In genomic region chr17:27685550-27685913, GRCm38 (mm10) we compare ENCODE assay signal across 9 mouse cellular contexts. TPM values are rescaled to one million over a fixed set of nuclear protein-coding genes. Genes with fewer than 3 reads are reported as not detected.
DNase-seq lines count a peak whose midpoint lies in the region; ATAC-seq and TF ChIP-seq lines count a peak whose summit lies in the region.
"Had no signal": no experiment of that assay in that cellular context is flagged by ENCODE, and none has a peak within 500 bp of the region (broad histone marks: within the 10 kb centered on the region; RNA-seq: fewer than 3 reads in every experiment).

No protein-coding gene starts in this region.

- H3K9me3 ChIP-seq in forebrain, embryonic 12.5 days, result no peaks in the 10 kb centered on the region
- no peaks in the 10 kb centered on the region for H3K9me3 ChIP-seq in limb, embryonic 11.5 days (ENCODE audit: control insufficient read depth, low read length)
- H3K9me3 ChIP-seq in neural tube, embryonic 15.5 days (replicated peaks), result no peaks in the 10 kb centered on the region

- peaks cover 50% of the 10 kb centered on the region for H3K27me3 ChIP-seq in forebrain, embryonic 12.5 days
- H3K27me3 ChIP-seq in limb, embryonic 11.5 days (ENCODE audit: control insufficient read depth, insufficient read depth, low read length), result peaks cover 18% of the 10 kb centered on the region
- H3K27me3 ChIP-seq in neural tube, embryonic 15.5 days (replicated peaks), result no peaks in the 10 kb centered on the region

- 4% methylated on average over 11 of the region's 11 CpGs for WGBS in forebrain, embryonic 12.5 days
- 3% methylated on average over 11 of the region's 11 CpGs for WGBS in limb, embryonic 11.5 days
- WGBS in neural tube, embryonic 15.5 days, result under 1% methylated on average over 11 of the region's 11 CpGs

- peak overlapping the region; percentile 97 for H3K4me2 ChIP-seq in forebrain, embryonic 12.5 days
- H3K4me2 ChIP-seq in limb, embryonic 11.5 days (ENCODE audit: low read depth, severe bottlenecking), result peak overlapping the region; percentile 87
- H3K4me2 ChIP-seq in neural tube, embryonic 15.5 days, result peak overlapping the region; percentile 97

- peak; percentile 40 for ATAC-seq in forebrain, embryonic 12.5 days (ENCODE audit: low FRiP score)
- no peak for ATAC-seq in limb, embryonic 11.5 days (ENCODE audit: insufficient number of reproducible peaks, low FRiP score, low TSS enrichment, low read depth)
- peak; percentile 62 for ATAC-seq in neural tube, embryonic 15.5 days (ENCODE audit: low FRiP score)
- ATAC-seq in megakaryocyte-erythroid progenitor cell, adult 5-6 weeks (replicated peaks; ENCODE audit: low FRiP score, low TSS enrichment, poor library complexity, severe bottlenecking), result no peak

- H3K27ac ChIP-seq in layer of hippocampus, adult 2 months, result peak overlapping the region; percentile 97
- H3K27ac ChIP-seq in forebrain, embryonic 12.5 days, result no peak overlapping the region
- H3K27ac ChIP-seq in limb, embryonic 11.5 days (replicated peaks; ENCODE audit: low read depth, low read length), result no peak overlapping the region
- H3K27ac ChIP-seq in neural tube, embryonic 15.5 days (replicated peaks), result peak overlapping the region; percentile 61; the same call in 1 of the 2 replicates

- H3K36me3 ChIP-seq in forebrain, embryonic 12.5 days (replicated peaks), result no peaks in the 10 kb centered on the region
- H3K36me3 ChIP-seq in limb, embryonic 11.5 days (ENCODE audit: control insufficient read depth, insufficient read depth, low read length), result no peaks in the 10 kb centered on the region
- H3K36me3 ChIP-seq in neural tube, embryonic 15.5 days, result no peaks in the 10 kb centered on the region

- H3K4me1 ChIP-seq in forebrain, embryonic 12.5 days, result peaks cover 17% of the 10 kb centered on the region
- H3K4me1 ChIP-seq in limb, embryonic 11.5 days (ENCODE audit: control insufficient read depth, insufficient read depth, low read length), result peaks cover 11% of the 10 kb centered on the region
- H3K4me1 ChIP-seq in neural tube, embryonic 15.5 days, result peaks cover 27% of the 10 kb centered on the region

- H3K9ac ChIP-seq in forebrain, embryonic 12.5 days, result peak overlapping the region; percentile 65
- peak overlapping the region; percentile 27 for H3K9ac ChIP-seq in limb, embryonic 11.5 days (ENCODE audit: low read length)
- H3K9ac ChIP-seq in neural tube, embryonic 15.5 days (replicated peaks), result peak overlapping the region; percentile 84

- peak overlapping the region; percentile 75 for H3K4me3 ChIP-seq in layer of hippocampus, adult 2 months
- H3K4me3 ChIP-seq in forebrain, embryonic 12.5 days (replicated peaks), result peak overlapping the region; percentile 54
- H3K4me3 ChIP-seq in limb, embryonic 11.5 days (ENCODE audit: low read depth, low read length), result peak overlapping the region; percentile 42
- peak overlapping the region; percentile 65 for H3K4me3 ChIP-seq in neural tube, embryonic 15.5 days (replicated peaks)

- no peak for TF ChIP-seq CTCF in layer of hippocampus, adult 2 months (conservative IDR thresholded peaks at IDR 0.05)

- no peak for DNase-seq in layer of hippocampus, adult 2 months (ENCODE audit: low spot score in 2 of 2)
- DNase-seq in layer of hippocampus, adult 9-10 months (ENCODE audit: low spot score), result no peak
- DNase-seq in limb, embryonic 11.5 days (ENCODE audit: low spot score), result no peak
- no peak for DNase-seq in adrenal gland, postnatal 14 days
- no peak for DNase-seq in thymus, postnatal 0 days (ENCODE audit: low spot score)

RNA-seq across cellular contexts. Expression of gene Pacsin1, which starts 30.2 kb away (rescaled TPM):
- 100 to 1,000 TPM; 321 to 335 TPM for total RNA-seq in layer of hippocampus, adult 2 months (2021)
- 9.0 and 12.7 TPM in 2 replicates for polyA plus RNA-seq in forebrain, embryonic 12.5 days (2016; fragmentation: Nextera tagmentation; extraction: Ambion mirVana)
- 5.6 and 6.5 TPM in 2 replicates for polyA plus RNA-seq in limb, embryonic 11.5 days (2014; fragmentation: Nextera tagmentation; extraction: Ambion mirVana)
- polyA plus RNA-seq in neural tube, embryonic 15.5 days (2015; fragmentation: Nextera tagmentation; extraction: Ambion mirVana), result 62.6 and 66.7 TPM in 2 replicates
- 0.64 TPM in 1 of 2 replicates, not detected in the other for total RNA-seq in megakaryocyte-erythroid progenitor cell, adult 5-6 weeks (2014; fragmentation: Nextera tagmentation)
- total RNA-seq in megakaryocyte-erythroid progenitor cell, adult 5-6 weeks (2017), result 0.11 TPM in 1 of 2 replicates, not detected in the other
- 4.5 and 6.0 TPM in 2 replicates for total RNA-seq in adrenal gland, postnatal 14 days (2021)
- polyA plus RNA-seq in thymus, postnatal 0 days (2015; fragmentation: Nextera tagmentation; extraction: Ambion mirVana), result 19.8 and 20.1 TPM in 2 replicates
- total RNA-seq: common myeloid progenitor, adult 5-6 weeks had no signal

RNA-seq across cellular contexts. Expression of gene Spdef, which starts 43.2 kb away (rescaled TPM):
- total RNA-seq in layer of hippocampus, adult 2 months (2021), result under 1 TPM; 0.59 to 0.61 TPM
- 0.37 TPM in 1 of 2 replicates, not detected in the other for polyA plus RNA-seq in forebrain, embryonic 12.5 days (2016; fragmentation: Nextera tagmentation; extraction: Ambion mirVana)
- 0.24 and 0.27 TPM in 2 replicates for polyA plus RNA-seq in limb, embryonic 11.5 days (2014; fragmentation: Nextera tagmentation; extraction: Ambion mirVana)
- polyA plus RNA-seq in neural tube, embryonic 15.5 days (2015; fragmentation: Nextera tagmentation; extraction: Ambion mirVana), result 0.92 and 1.9 TPM in 2 replicates
- total RNA-seq in megakaryocyte-erythroid progenitor cell, adult 5-6 weeks (2014; fragmentation: Nextera tagmentation), result not detected in 2 replicates
- not detected in 2 replicates for total RNA-seq in megakaryocyte-erythroid progenitor cell, adult 5-6 weeks (2017)
- total RNA-seq in adrenal gland, postnatal 14 days (2021), result not detected in 2 replicates
- polyA plus RNA-seq in thymus, postnatal 0 days (2015; fragmentation: Nextera tagmentation; extraction: Ambion mirVana), result 0.66 and 0.99 TPM in 2 replicates
- total RNA-seq: common myeloid progenitor, adult 5-6 weeks had no signal

RNA-seq across cellular contexts. Expression of gene Rps10, which starts 49.1 kb away (rescaled TPM):
- total RNA-seq in layer of hippocampus, adult 2 months (2021), result 100 to 1,000 TPM; 495 to 504 TPM
- 699 and 734 TPM in 2 replicates for polyA plus RNA-seq in forebrain, embryonic 12.5 days (2016; fragmentation: Nextera tagmentation; extraction: Ambion mirVana)
- polyA plus RNA-seq in limb, embryonic 11.5 days (2014; fragmentation: Nextera tagmentation; extraction: Ambion mirVana), result 1,013 and 1,034 TPM in 2 replicates
- polyA plus RNA-seq in neural tube, embryonic 15.5 days (2015; fragmentation: Nextera tagmentation; extraction: Ambion mirVana), result 483 and 558 TPM in 2 replicates
- total RNA-seq in megakaryocyte-erythroid progenitor cell, adult 5-6 weeks (2014; fragmentation: Nextera tagmentation), result 2,733 and 3,098 TPM in 2 replicates
- total RNA-seq in megakaryocyte-erythroid progenitor cell, adult 5-6 weeks (2017), result 2,912 and 3,218 TPM in 2 replicates
- total RNA-seq in adrenal gland, postnatal 14 days (2021), result 864 and 1,045 TPM in 2 replicates
- polyA plus RNA-seq in thymus, postnatal 0 days (2015; fragmentation: Nextera tagmentation; extraction: Ambion mirVana), result 1,579 and 1,606 TPM in 2 replicates

RNA-seq across cellular contexts. Expression of gene RPS10-NUDT3, which starts 50.5 kb away (rescaled TPM):
- total RNA-seq in layer of hippocampus, adult 2 months (2021), result not detected
- polyA plus RNA-seq in forebrain, embryonic 12.5 days (2016; fragmentation: Nextera tagmentation; extraction: Ambion mirVana), result not detected in 2 replicates
- not detected in 2 replicates for polyA plus RNA-seq in limb, embryonic 11.5 days (2014; fragmentation: Nextera tagmentation; extraction: Ambion mirVana)
- polyA plus RNA-seq in neural tube, embryonic 15.5 days (2015; fragmentation: Nextera tagmentation; extraction: Ambion mirVana), result not detected in 2 replicates
- total RNA-seq in megakaryocyte-erythroid progenitor cell, adult 5-6 weeks (2014; fragmentation: Nextera tagmentation), result not detected in 2 replicates
- not detected in 2 replicates for total RNA-seq in megakaryocyte-erythroid progenitor cell, adult 5-6 weeks (2017)
- not detected in 2 replicates for total RNA-seq in adrenal gland, postnatal 14 days (2021)
- not detected in 2 replicates for polyA plus RNA-seq in thymus, postnatal 0 days (2015; fragmentation: Nextera tagmentation; extraction: Ambion mirVana)
- total RNA-seq: common myeloid progenitor, adult 5-6 weeks had no signal

Comparison
In these comparisons a context has a peak if more than half of its experiments do, and no peak if none do; other contexts are left out.
1. H3K27ac ChIP-seq: peak in layer of hippocampus, adult 2 months (single experiment) and neural tube, embryonic 15.5 days (single experiment); none in forebrain, embryonic 12.5 days (single experiment) and limb, embryonic 11.5 days (single experiment).
2. ATAC-seq: peak in forebrain, embryonic 12.5 days (single experiment) and neural tube, embryonic 15.5 days (single experiment); none in limb, embryonic 11.5 days (single experiment) and megakaryocyte-erythroid progenitor cell, adult 5-6 weeks (single experiment).
3. H3K9ac ChIP-seq: peak in every context shown above with its lines; median percentile 84 in neural tube, embryonic 15.5 days; 65 in forebrain, embryonic 12.5 days; 27 in limb, embryonic 11.5 days.
4. Peak in every context shown above with its lines, with median percentiles within 50 percentile points of each other: H3K4me3 ChIP-seq and H3K4me2 ChIP-seq.